Mouse (Mus musculus): Measurements from ENCODE around the gene Ebf4. TPM values are rescaled to one million over a fixed set of nuclear protein-coding genes. Genes with fewer than 3 reads are reported as not detected.
A peak's percentile ranks its signal among the peaks of the same experiment; 100 is the strongest.

Gene Ebf4
- total and polyA plus RNA-seq, 3 experiments = 0.37 to 1.0 (median 0.41) TPM

GRCm38 (mm10) chr2:130262398-130262797 is 32.6 kb upstream of the Ebf4 start:
- intact Hi-C loops (cut with DNase I) = no loop called here
- WGBS = 14% methylated on average over 2 of the region's 2 CpGs
- no peak for DNase-seq
- H3K4me1 ChIP-seq (ENCODE audit: control insufficient read depth, insufficient read depth, low read length) = no peaks in the 10 kb centered on the region
- H3K27ac ChIP-seq = no peak overlapping the region
- H3K4me3 ChIP-seq = no peak overlapping the region
- TF ChIP-seq CTCF (IDR thresholded peaks at IDR 0.05) = no peak
- no peak for TF ChIP-seq EP300 (IDR thresholded peaks at IDR 0.05; ENCODE audit: insufficient read depth, low read depth, low read length)
- TF ChIP-seq POLR2A (IDR thresholded peaks at IDR 0.05; ENCODE audit: insufficient read depth, low read depth, low read length) = no peak
- H3K36me3 ChIP-seq (ENCODE audit: control insufficient read depth, insufficient read depth, low read length) = no peaks in the 10 kb centered on the region
- no peaks in the 10 kb centered on the region for H3K27me3 ChIP-seq (ENCODE audit: control insufficient read depth, insufficient read depth, low read length)
- H3K79me2 ChIP-seq (replicated peaks; ENCODE audit: control insufficient read depth, insufficient read depth, low read length) = no peaks in the 10 kb centered on the region
- H3K9ac ChIP-seq (ENCODE audit: low read depth, low read length) = no peak overlapping the region

- DNase-seq = no peak
- 89% methylated on average over 1 of the region's 1 CpGs for WGBS
- Histone ChIP-seq H3K27ac (no peak overlapping the region), H3K4me3 (no peak overlapping the region), H3K4me1 (ENCODE audit: control insufficient read depth, insufficient read depth, low read length) (no peaks in the 10 kb centered on the region), H3K27me3 (ENCODE audit: control insufficient read depth, insufficient read depth, low read length) (no peaks in the 10 kb centered on the region), H3K36me3 (ENCODE audit: control insufficient read depth, insufficient read depth, low read length) (no peaks in the 10 kb centered on the region), H3K9ac (ENCODE audit: low read depth, low read length) (no peak overlapping the region), H3K79me2 (replicated peaks; ENCODE audit: control insufficient read depth, insufficient read depth, low read length) (no peaks in the 10 kb centered on the region)
- intact Hi-C loops (cut with DNase I) = no loop called here
- TF ChIP-seq POLR2A (IDR thresholded peaks at IDR 0.05; ENCODE audit: insufficient read depth, low read depth, low read length) (no peak), EP300 (IDR thresholded peaks at IDR 0.05; ENCODE audit: insufficient read depth, low read depth, low read length) (no peak), CTCF (IDR thresholded peaks at IDR 0.05) (no peak)
Measured at GRCm38 (mm10) chr2:130265520-130265919, 29.4 kb upstream of the Ebf4 start.

- Histone ChIP-seq H3K9ac (ENCODE audit: low read depth, low read length) (no peak overlapping the region), H3K4me3 (no peak overlapping the region), H3K27me3 (ENCODE audit: control insufficient read depth, insufficient read depth, low read length) (no peaks in the 10 kb centered on the region), H3K79me2 (replicated peaks; ENCODE audit: control insufficient read depth, insufficient read depth, low read length) (no peaks in the 10 kb centered on the region), H3K36me3 (ENCODE audit: control insufficient read depth, insufficient read depth, low read length) (0 out of 2 replicates have a peak, but pooled peaks cover under 1% of the 10 kb centered on the region), H3K27ac (no peak overlapping the region), H3K4me1 (ENCODE audit: control insufficient read depth, insufficient read depth, low read length) (no peaks in the 10 kb centered on the region)
- WGBS = 65% methylated on average over 7 of the region's 7 CpGs
- intact Hi-C loops (cut with DNase I) = no loop called here
- DNase-seq = no peak
- TF ChIP-seq EP300 (IDR thresholded peaks at IDR 0.05; ENCODE audit: insufficient read depth, low read depth, low read length) (no peak), CTCF (IDR thresholded peaks at IDR 0.05) (peak; percentile 37), POLR2A (IDR thresholded peaks at IDR 0.05; ENCODE audit: insufficient read depth, low read depth, low read length) (no peak)
Measured at GRCm38 (mm10) chr2:130268074-130268473, 26.9 kb upstream of the Ebf4 start.

GRCm38 (mm10) chr2:130273732-130274131 is 21.2 kb upstream of the Ebf4 start:
- Histone ChIP-seq H3K27me3 (ENCODE audit: control insufficient read depth, insufficient read depth, low read length) (no peaks in the 10 kb centered on the region), H3K4me3 (peak overlapping the region; percentile 97), H3K9ac (ENCODE audit: low read depth, low read length) (peak overlapping the region; percentile 70), H3K4me1 (ENCODE audit: control insufficient read depth, insufficient read depth, low read length) (peaks cover 2% of the 10 kb centered on the region), H3K36me3 (ENCODE audit: control insufficient read depth, insufficient read depth, low read length) (0 out of 2 replicates have a peak, but pooled peaks cover 2% of the 10 kb centered on the region), H3K79me2 (replicated peaks; ENCODE audit: control insufficient read depth, insufficient read depth, low read length) (peaks cover 1% of the 10 kb centered on the region; the same call in 1 of the 2 replicates), H3K27ac (peak overlapping the region; percentile 91)
- DNase-seq = no peak
- under 1% methylated on average over 14 of the region's 14 CpGs for WGBS
- TF ChIP-seq POLR2A (IDR thresholded peaks at IDR 0.05; ENCODE audit: insufficient read depth, low read depth, low read length) = no peak
- TF ChIP-seq EP300 (IDR thresholded peaks at IDR 0.05; ENCODE audit: insufficient read depth, low read depth, low read length) = no peak
- TF ChIP-seq CTCF (IDR thresholded peaks at IDR 0.05) = no peak
- intact Hi-C loops (cut with DNase I) = loop anchor here (1.0 to 5.0 kb wide), 3 partner anchors 11 to 96 kb away; partner anchors contain the start of genes Ebf4, Idh3b and Snrpb

- Histone ChIP-seq H3K4me1 (ENCODE audit: control insufficient read depth, insufficient read depth, low read length) (peaks cover 2% of the 10 kb centered on the region), H3K27me3 (ENCODE audit: control insufficient read depth, insufficient read depth, low read length) (no peaks in the 10 kb centered on the region), H3K36me3 (ENCODE audit: control insufficient read depth, insufficient read depth, low read length) (0 out of 2 replicates have a peak, but pooled peaks cover 2% of the 10 kb centered on the region), H3K27ac (peak within 1 kb of the TSS; percentile 91), H3K9ac (ENCODE audit: low read depth, low read length) (peak within 1 kb of the TSS; percentile 72), H3K4me3 (peak within 1 kb of the TSS; percentile 97), H3K79me2 (replicated peaks; ENCODE audit: control insufficient read depth, insufficient read depth, low read length) (peaks cover 1% of the 10 kb centered on the region; the same call in 1 of the 2 replicates)
- intact Hi-C loops (cut with DNase I) = loop anchor here (1.0 to 5.0 kb wide), 3 partner anchors 10 to 97 kb away; partner anchors contain the start of genes Ebf4, Idh3b and Snrpb
- WGBS = under 1% methylated on average over 68 of the region's 68 CpGs
- TF ChIP-seq CTCF (IDR thresholded peaks at IDR 0.05) (peak; percentile 62), EP300 (IDR thresholded peaks at IDR 0.05; ENCODE audit: insufficient read depth, low read depth, low read length) (peak; percentile 87), POLR2A (IDR thresholded peaks at IDR 0.05; ENCODE audit: insufficient read depth, low read depth, low read length) (peak; percentile 100)
- peak; percentile 99 for DNase-seq
Measured at GRCm38 (mm10) chr2:130274149-130274861, 20.7 kb upstream of the Ebf4 start, which contains the start of gene Nop56. Gene Nop56, plus strand, starts transcription at chr2:130274430.

- Histone ChIP-seq H3K27ac (no peak overlapping the region; the same call in 1 of the 2 replicates), H3K4me1 (ENCODE audit: control insufficient read depth, insufficient read depth, low read length) (peaks cover 2% of the 10 kb centered on the region), H3K36me3 (ENCODE audit: control insufficient read depth, insufficient read depth, low read length) (0 out of 2 replicates have a peak, but pooled peaks cover 2% of the 10 kb centered on the region), H3K4me3 (peak overlapping the region; percentile 97), H3K79me2 (replicated peaks; ENCODE audit: control insufficient read depth, insufficient read depth, low read length) (peaks cover 1% of the 10 kb centered on the region; the same call in 1 of the 2 replicates), H3K9ac (ENCODE audit: low read depth, low read length) (peak overlapping the region; percentile 52), H3K27me3 (ENCODE audit: control insufficient read depth, insufficient read depth, low read length) (no peaks in the 10 kb centered on the region)
- TF ChIP-seq POLR2A (IDR thresholded peaks at IDR 0.05; ENCODE audit: insufficient read depth, low read depth, low read length) = no peak
- TF ChIP-seq EP300 (IDR thresholded peaks at IDR 0.05; ENCODE audit: insufficient read depth, low read depth, low read length) = no peak
- no peak for TF ChIP-seq CTCF (IDR thresholded peaks at IDR 0.05)
- WGBS = 3% methylated on average over 10 of the region's 10 CpGs
- DNase-seq = no peak
- intact Hi-C loops (cut with DNase I) = loop anchor here (1.0 to 5.0 kb wide), 3 partner anchors 9 to 98 kb away; partner anchors contain the start of genes Ebf4, Idh3b and Snrpb
Measured at GRCm38 (mm10) chr2:130274862-130275261, 20.1 kb upstream of the Ebf4 start.

Measured in heart, adult 2 months (tissue).